In genomic region chr4:31561823-31562222, GRCm38 (mm10) we compare ENCODE assay signal across 8 mouse cellular contexts.
A peak's percentile ranks its signal among the peaks of the same experiment; 100 is the strongest.
DNase-seq lines count a peak whose midpoint lies in the region; ATAC-seq lines count a peak whose summit lies in the region.

No protein-coding gene starts in this region.

- no peaks in the 10 kb centered on the region for H3K27me3 ChIP-seq in hindbrain, embryonic 14.5 days (ENCODE audit: control insufficient read depth, insufficient read depth, low read length)
- peaks cover 4% of the 10 kb centered on the region; the same call in 1 of the 2 replicates for H3K27me3 ChIP-seq in hindbrain, embryonic 13.5 days

- H3K4me3 ChIP-seq in hindbrain, embryonic 14.5 days (replicated peaks; ENCODE audit: low read length), result no peak overlapping the region
- H3K4me3 ChIP-seq in hindbrain, embryonic 13.5 days, result no peak overlapping the region

- H3K27ac ChIP-seq in hindbrain, embryonic 14.5 days, result no peak overlapping the region
- no peak overlapping the region for H3K27ac ChIP-seq in hindbrain, embryonic 13.5 days

- H3K9ac ChIP-seq in hindbrain, embryonic 14.5 days, result no peak overlapping the region
- no peak overlapping the region for H3K9ac ChIP-seq in hindbrain, embryonic 13.5 days

- no peaks in the 10 kb centered on the region for H3K4me1 ChIP-seq in hindbrain, embryonic 14.5 days (replicated peaks; ENCODE audit: control insufficient read depth, insufficient read depth, low read length)
- 0 out of 2 replicates have a peak, but pooled peaks cover 4% of the 10 kb centered on the region for H3K4me1 ChIP-seq in hindbrain, embryonic 13.5 days (replicated peaks)

- ATAC-seq in hindbrain, embryonic 14.5 days (ENCODE audit: low FRiP score), result no peak
- no peak for ATAC-seq in hindbrain, embryonic 13.5 days (ENCODE audit: low FRiP score)

- H3K4me2 ChIP-seq in hindbrain, embryonic 14.5 days (replicated peaks), result no peak overlapping the region
- H3K4me2 ChIP-seq in hindbrain, embryonic 13.5 days, result no peak overlapping the region

- no peaks in the 10 kb centered on the region for H3K36me3 ChIP-seq in hindbrain, embryonic 14.5 days (replicated peaks; ENCODE audit: control insufficient read depth, insufficient read depth)
- H3K36me3 ChIP-seq in hindbrain, embryonic 13.5 days, result no peaks in the 10 kb centered on the region

- 21% methylated on average over 3 of the region's 3 CpGs for WGBS in hindbrain, embryonic 14.5 days
- WGBS in hindbrain, embryonic 13.5 days, result 29% methylated on average over 3 of the region's 3 CpGs

- intact Hi-C loops in heart, postnatal 10 days (cut with DNase I), result loop anchor here (5.0 kb wide), 1 partner anchor 145 kb away; no protein-coding TSS in a partner anchor

- no peaks in the 10 kb centered on the region for H3K9me3 ChIP-seq in hindbrain, embryonic 14.5 days (ENCODE audit: control insufficient read depth, low read length)
- no peaks in the 10 kb centered on the region for H3K9me3 ChIP-seq in hindbrain, embryonic 13.5 days

- DNase-seq in hindbrain, embryonic 14.5 days (ENCODE audit: low spot score), result peak; percentile 50
- DNase-seq in 416B (ENCODE audit: low read depth) (peak; percentile 58), R1 (ENCODE audit: low read depth, low spot score) (peak; percentile 39)
- DNase-seq in heart, postnatal 10 days, result peak; percentile 40 to 51
- DNase-seq in lung, postnatal 36 days, result peak; percentile 27
- no peak for DNase-seq in B cell, adult 2 months
- DNase-seq in right cerebral cortex, postnatal 10 days (ENCODE audit: low spot score in 2 of 2), result no peak

Comparison
In these comparisons a context has a peak if more than half of its experiments do, and no peak if none do; other contexts are left out.
1. DNase-seq: peak in hindbrain, embryonic 14.5 days (single experiment), 416B (single experiment), R1 (single experiment), heart, postnatal 10 days (2 of 2) and lung, postnatal 36 days (single experiment); none in B cell, adult 2 months (0 of 2) and right cerebral cortex, postnatal 10 days (0 of 2).